Mouse (Mus musculus): Measurements from ENCODE around the gene Sik1. TPM values are rescaled to one million over a fixed set of nuclear protein-coding genes. Genes with fewer than 3 reads are reported as not detected.

Sik1 gene
- total RNA-seq (2023; ENCODE audit: inconsistent age): 793 to 866 TPM (median 826 TPM) in 4 replicates

DNA sequence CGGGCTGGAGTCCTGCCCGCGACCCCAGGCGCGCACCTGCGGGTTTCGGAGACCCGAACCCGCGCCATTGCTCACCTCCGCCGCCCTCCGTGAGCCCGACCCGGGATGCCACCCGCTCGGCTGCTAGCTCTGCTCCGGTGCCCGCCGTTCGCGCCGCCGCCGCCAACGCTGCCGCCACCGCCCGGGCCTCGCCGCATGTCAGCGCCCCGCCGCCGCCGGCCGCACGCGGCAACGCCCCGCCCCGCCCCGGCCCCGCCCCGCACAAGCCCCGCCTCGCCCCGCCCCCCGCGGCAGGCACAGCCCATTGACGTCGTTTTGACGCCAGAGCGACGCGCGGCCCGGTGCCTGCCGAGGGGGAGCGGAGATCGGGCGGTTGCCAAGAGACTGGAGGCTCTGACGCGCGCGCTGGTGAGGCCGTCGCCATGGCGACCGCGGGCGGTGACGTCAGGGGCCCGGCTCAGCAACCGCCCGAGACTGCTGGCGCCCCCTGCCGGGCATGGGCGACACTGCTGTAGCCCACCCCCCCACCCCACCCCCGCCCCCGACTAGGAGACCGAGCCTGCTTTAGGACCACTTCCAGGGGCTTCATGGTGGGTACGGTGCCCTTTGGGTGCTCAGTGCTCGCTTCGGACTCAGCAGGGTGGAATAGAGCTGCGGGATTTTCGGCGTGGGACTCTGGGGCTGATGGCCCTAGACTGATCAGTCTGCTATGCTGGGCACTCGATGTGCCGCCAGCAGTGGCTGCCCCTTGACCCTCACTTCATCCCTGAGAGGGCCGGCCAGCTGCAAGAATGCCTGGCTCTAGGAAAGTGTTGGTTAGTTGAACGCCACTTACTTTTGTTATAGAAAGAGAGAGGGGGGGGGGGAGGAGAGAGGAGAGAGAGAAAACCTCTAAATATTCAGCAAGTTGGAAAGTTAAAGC, at the start of gene Sik1:
Gene Sik1 (minus strand): TSS at position 208 of the 922 bp plus-strand sequence.

Other genes starting within 250 kb of the Sik1 start
- 1.4 TPM in 1 of 4 replicates, not detected in the others for gene Cbs, start 218.6 kb downstream of the Sik1 start, total RNA-seq (2023; ENCODE audit: inconsistent age)
- gene U2af1, start 196.9 kb downstream of the Sik1 start, total RNA-seq (2023; ENCODE audit: inconsistent age): 323 to 347 TPM (median 333 TPM) in 4 replicates
- gene Cryaa, start 178.0 kb downstream of the Sik1 start, total RNA-seq (2023; ENCODE audit: inconsistent age): not detected in 4 replicates
- gene Rrp1b, start 180.3 kb upstream of the Sik1 start, total RNA-seq (2023; ENCODE audit: inconsistent age): 48.5 to 60.7 TPM (median 51.8 TPM) in 4 replicates
- 0.22 to 0.93 TPM (median 0.45 TPM) in 3 of 4 replicates, not detected in the other for gene Hsf2bp, start 180.5 kb upstream of the Sik1 start, total RNA-seq (2023; ENCODE audit: inconsistent age)